Mouse (Mus musculus) left cerebral cortex, postnatal 14 days (tissue): Measurements from ENCODE around the gene BC003965. TPM values are rescaled to one million over a fixed set of nuclear protein-coding genes. Genes with fewer than 3 reads are reported as not detected.
"Not testable (repeated sequence)": the region's sequence is repeated elsewhere in the genome, so short reads cannot be mapped to it uniquely, and the experiment has no call there.

Experiments
- DNase-seq, 2 experiments: peaks; one replicate each; pipeline ENCODE4 v3.0.0; 2021 to 2022; ENCODE audit warnings: low spot score in 2 of 2, mixed read lengths in 1 of 2
- intact Hi-C: fragments of 180-260 bp; cut with DNase I; formaldehyde crosslinking; loops from one replicate; pipeline ENCODE4 v1.15.1; 2025
- total RNA-seq, 2 experiments: library from RNA; stranded (reverse); gene quantifications; 2 replicates each; pipeline ENCODE4 v1.2.3; 2021

Gene BC003965
- total RNA-seq, 2 experiments from 2014 or later, result 18.4 to 20.0 TPM

DNA sequence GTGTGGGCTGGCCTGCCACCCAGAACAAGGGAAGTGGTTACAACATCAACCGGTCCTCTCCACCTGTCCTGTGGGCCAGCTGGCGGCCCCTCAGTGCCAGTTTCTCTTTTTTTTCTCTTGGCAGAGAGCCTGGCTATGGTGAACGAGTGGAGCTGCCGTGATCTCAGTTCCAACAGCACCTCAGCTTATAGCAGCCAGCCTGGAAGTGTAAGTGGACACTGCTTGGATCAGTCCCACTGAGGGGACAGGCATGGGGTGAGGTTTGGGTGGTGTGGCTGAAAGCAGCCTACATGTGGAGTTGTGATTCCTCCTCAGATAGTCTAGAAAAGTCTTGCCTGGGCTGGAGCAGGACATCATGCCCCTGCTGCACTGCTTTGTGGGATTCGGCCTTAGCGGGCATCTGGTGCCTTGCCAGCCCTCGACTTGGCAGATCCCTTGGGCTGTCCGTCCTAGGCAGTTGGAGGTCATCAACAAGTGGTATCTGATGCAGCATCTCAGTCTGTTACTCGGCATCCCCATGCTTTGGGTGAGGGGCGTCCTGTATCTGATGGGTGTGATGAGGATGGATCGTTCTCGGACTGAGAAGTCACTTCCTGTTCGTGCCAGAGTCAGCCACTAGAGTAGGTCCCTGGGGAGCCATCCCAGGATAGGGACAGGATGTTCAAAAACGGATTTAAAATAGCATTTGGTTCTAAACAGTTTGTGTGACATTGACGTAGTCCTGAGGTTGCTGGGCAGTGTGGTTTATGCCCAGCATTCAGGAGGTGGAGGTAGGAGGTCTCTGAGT is 26.5 kb downstream of the BC003965 start:
- intact Hi-C loops, result no loop called here
- DNase-seq, result no peak

DNA sequence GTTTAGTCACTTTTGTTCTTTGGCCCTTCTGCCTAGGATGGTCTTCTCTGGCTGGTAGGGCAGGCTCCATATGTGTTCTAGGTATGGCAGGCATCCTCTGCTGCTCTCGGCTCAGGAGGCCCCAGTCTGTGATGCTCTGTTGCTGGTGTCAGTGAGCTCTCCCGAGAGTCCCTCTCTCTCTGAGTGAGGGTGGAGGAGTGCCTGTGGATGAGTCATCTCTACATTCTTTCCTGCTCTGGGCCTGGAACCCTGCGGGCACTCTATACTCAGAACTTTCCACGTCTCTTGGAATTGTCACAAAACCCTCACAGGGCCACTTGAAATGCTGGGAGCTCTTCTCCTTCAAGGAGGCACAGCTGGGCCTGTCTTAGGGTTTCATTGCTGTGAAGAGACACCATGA is 27.4 kb downstream of the BC003965 start:
- no peak for DNase-seq
- intact Hi-C loops, result no loop called here

DNA sequence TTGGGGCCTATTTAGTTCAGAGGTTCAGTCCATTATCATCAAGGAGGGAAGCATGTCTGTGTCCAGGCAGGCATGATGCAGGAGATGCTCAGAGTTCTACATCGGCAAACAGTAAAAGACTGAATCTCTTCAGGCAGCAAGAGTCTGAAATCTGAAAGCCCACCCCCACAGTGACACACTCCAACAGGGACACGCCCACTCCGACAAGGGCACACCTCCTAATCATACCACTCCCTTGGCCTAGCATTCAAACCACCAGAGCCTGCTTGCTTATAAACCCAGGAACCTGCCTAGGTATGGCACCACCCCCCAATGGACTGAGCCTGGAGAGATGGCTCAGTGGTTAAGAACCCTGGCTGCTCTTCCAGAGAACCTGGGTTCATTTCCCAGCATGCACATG is 31.1 kb downstream of the BC003965 start:
- intact Hi-C loops, result no loop called here
- no peak for DNase-seq

DNA sequence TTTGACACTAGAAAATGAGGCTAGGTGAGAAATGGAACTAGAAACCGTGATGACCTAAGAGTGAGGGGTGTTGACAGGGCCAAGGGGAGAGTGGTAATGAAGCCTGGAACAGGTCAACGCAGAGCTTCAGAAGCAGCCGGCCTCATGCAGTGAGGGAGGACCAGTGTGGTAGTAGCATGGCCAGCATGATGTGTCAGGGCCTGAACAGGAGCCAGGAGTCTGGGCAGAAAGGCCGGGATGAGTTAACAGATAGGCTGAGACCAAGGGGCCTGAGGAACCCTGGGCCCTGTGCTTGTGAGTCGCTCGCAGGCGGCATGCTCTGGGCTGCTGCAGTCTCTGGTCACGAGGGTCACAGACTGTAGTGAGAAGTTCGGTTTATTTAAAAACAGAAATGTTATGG is 34.6 kb downstream of the BC003965 start:
- intact Hi-C loops, result no loop called here
- no peak for DNase-seq

DNA sequence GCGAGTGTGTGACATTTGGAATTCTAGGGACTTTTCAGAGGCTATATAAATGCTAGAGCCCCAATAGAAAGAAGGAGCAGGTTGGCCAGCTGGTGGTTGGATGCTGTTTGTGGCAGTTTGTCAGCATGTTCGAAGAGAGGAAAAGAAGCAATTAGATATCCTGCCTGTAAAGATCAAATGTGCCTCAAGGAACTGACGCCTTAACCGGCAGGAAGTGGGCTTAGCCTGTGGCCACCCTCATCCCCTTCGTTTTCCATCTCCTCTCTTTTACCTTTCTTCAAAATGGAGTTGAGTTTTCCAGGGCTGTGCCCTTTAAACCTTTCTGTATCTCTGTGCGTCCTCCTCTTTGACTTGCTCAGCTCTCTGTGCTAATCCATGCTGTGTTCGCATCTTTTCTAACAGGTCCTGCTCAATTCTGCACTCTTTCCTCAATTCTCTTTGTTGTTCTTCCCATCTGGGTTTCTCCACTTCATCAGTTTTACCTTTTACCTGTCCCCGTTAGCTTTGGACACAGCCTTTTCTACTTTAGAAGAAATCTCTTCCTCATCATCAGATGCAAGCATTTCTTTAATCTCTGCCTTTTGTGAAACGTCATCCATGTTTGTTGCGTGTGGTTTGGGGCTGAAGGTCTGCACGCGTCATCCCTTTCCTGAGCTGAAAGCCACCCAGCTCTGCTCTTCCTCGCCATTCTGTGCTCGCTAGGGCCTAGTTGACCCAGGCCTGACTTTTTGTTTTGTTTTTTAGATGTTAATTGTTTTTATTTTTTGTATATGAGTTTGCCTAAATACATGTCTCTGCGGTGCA is 35.3 kb downstream of the BC003965 start:
- no peak for DNase-seq
- intact Hi-C loops, result no loop called here

DNA sequence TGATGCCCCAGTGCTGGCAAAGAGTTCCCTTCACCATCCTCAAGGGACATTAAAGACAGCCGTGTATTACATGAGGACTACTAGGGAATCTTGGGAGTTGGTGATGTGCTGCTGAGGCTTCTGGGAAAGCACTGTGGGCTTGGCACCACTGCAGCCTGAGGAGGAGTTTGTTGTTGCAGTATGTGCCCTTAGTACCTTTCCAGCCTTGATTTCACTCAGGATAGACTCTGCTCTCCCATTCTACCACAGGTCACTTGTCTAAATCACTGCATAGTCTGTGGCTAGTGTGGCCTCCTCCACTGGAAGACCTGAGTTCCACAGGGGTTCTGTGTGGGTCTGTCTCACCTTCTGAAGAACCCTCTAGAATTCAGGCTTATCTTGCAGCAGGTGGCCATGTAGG is 36.4 kb downstream of the BC003965 start:
- DNase-seq, result no peak
- intact Hi-C loops, result no loop called here

DNA sequence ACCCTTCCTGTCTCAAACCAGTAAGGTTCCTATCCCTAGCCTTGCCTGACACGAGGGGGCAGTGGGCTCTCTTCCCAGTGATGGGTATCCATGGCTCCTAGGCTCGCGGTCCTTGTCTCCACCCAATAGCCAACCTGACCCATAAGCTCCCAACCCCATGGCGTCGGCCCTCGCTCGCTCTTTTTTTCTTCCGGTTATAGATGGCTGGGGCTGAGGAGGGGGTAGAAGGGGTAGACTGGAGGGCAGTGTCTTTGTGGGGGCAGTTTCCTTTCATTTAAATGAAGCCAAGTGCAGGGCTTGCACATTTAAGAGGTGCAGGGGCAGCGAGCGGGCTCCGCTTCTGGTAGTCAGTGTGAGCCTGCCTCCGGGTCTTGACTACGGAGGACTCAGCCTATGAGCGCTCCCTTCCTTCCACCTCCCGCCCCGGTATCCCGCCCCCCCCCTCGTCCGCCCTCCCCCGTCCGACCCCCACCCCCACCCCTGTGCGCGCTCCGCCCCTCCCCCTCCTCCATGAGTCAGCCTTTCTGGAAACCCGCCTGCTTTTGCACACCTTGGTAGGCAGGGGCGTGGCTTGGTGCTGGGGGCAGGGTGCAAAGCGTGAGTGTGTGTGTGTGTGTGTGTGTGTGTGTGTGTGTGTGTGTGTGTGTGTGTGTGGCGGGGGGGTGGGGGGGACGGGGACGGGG is 37.6 kb downstream of the BC003965 start:
- peak; percentile 60 to 67 for DNase-seq
- intact Hi-C loops, result no loop called here

DNA sequence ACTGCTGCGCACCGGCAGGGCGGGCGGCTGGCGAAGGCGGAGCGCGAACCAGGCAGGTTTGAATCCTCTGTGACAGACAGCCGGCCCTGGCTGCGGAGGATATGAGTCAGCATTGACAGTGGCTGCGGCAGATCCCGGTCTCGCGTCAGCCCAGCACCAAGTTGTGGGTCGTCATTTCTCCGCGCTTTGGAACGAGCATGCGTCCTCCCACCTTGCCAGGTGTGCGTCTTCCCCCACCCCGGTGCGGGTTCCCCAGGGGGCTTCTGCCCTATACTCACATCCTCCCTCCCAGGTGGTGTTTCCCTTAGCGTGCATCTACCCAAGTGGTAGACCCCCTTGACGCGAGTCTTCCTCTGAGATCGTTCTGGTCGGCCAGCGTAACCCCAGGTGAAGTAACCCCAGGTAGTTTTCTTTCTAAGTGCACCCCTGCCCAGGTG is 38.2 kb downstream of the BC003965 start:
- intact Hi-C loops, result not testable (repeated sequence)
- peak; percentile 23 to 58 for DNase-seq

DNA sequence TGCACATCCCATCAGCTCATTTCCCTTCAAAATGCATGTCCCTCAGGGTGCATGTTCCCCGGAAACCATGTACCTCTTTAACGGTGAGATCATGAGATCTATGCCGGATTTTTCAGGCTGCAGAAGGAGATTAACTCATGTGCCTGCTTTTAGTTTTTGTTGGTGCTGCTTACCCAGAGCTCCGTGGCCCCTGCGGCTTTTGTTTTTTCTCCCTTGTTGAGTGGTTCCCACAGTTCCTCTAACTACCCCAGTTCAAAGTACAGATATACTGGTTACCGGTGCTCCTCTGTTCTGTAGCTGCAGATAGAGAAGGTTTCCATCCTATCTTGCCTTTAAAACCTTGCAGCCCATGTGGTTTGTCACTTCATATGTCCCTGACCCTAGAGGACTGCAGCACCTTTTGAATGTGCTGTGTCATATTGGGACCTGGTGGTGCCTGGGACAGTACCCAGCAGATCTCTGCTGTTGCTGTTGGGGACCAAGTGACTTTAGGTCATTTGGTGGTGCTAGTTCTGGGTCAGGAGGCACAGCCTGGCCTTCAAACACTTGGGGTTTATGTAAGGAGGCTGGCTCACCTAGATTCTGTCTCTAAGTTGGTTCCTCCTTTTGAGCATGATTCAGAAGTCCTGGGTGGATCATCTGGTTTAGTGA is 38.7 kb downstream of the BC003965 start:
- no peak for DNase-seq
- intact Hi-C loops, result no loop called here

DNA sequence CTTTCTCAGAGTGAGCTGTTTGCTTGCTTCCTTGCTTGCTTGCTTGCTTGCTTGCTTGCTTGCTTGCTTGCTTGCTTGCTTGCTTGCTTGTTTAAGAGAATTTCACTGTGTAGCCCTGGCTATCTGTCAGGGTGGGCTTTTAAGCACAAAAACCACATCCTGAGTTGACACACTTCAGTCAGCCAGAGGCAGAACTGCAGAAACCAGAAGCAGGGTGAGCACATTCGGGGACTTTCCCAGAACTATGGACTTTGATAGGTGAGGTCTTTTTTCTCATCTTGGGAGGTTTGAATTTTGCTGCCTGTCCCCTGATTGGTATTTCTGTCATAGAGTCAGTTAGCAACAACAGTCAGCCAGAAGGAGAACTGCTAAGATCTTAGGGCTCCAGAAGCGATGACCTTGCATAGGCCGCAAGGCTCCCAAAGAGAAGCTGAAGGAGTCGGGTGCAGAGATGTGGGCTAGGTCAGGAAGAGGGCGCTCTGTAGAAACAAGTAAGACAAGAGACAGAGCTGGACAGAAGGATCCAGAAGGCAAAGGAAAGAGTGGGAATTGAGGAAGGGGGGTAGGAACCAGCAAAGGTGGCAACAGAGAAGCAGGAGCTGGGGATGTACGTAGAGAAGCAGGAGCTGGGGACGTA is 40.4 kb downstream of the BC003965 start:
- no peak for DNase-seq
- intact Hi-C loops, result no loop called here

DNA sequence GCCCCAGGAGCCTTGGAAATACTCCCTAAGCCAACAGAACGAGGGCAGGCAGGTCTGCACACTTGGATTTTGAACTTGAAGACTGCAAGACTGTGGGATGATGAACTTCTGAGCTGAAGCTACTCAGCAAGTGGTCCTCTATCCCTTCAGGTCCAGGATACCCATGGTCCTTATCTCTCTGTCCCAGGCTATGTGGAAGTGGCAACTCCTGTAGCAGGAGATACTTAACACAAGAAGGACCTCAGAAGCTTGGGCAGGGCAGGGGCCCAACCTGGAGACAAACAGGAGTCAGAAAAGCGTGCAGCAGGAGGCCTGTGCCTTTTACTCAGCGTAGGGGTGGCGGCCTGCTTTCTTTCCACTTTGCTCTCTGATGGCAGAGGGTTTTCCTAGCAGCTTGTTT is 41.3 kb downstream of the BC003965 start:
- DNase-seq, result no peak
- intact Hi-C loops, result no loop called here

DNA sequence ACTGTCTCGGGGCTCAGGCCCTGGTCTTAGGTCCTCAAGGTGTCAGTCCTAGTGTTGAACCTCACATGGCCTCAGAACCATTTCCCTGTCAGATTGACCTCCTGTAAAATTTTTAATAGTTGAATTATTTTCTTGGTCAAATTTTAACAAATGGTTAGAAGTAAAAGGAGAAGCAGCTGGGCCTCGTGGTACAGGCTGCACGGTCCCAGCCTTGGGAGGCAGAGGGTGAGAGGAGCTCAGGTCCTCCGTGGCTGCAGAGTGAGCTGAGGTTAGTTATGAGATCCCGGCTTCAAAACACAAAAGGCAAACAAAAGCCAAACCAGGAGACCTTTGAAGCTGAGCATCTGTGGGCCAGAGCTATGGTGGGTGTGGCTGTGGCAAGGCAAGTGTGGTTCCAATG is 43.6 kb downstream of the BC003965 start:
- intact Hi-C loops, result no loop called here

DNA sequence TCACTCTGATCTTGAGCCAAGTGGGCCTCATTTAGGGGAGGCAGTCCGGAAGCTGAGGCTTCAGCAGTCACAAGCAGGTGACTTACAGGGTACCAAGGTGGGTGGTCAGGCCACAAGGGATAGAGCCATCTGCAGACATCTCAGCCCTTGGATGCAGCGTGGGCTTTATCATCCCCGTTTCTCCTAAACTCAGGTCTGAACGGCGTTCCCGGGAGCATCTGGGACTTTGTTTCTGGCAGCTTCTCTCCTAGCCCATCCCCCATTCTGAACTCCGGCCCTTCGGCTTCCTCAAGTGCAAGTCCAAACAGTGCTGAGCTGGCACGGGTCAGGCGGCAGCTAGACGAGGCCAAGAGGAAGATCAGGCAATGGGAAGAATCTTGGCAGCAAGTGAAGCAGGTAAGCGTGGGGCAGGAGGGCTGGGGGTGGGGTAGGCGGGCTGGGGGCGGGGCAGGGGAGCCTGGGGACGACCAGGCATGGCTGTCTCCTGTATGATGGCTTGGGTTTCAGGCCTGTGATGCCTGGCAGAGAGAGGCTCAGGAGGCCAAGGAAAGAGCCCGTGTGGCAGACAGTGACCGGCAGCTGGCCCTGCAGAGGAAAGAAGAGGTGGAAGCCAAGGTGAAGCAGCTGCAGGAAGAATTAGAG is 45.8 kb downstream of the BC003965 start:
- DNase-seq, intact Hi-C loops: not testable (repeated sequence)

More for the DNA sequence above, 43.6 kb downstream of the BC003965 start:
- DNase-seq, result no peak

DNA sequence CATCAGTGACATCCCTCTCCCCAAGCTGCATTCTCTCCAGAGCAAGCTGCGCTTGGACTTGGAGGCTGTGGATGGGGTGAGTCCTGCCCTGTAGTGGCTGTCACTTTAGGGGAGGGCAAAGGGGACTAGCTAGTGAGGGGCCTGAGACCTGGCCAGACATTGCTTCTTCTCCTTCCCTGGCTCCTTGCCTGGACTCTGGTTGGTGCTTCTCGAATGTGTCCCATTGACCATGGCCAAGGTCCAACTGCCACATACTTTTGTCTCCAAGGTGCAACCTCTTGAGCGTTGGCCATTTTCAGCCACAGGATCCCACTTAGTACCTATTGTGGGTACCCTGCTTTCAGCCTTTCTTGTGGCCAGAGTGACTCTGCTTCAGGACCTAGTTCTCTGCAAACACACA is 46.3 kb downstream of the BC003965 start:
- intact Hi-C loops, result no loop called here
- DNase-seq, result no peak

DNA sequence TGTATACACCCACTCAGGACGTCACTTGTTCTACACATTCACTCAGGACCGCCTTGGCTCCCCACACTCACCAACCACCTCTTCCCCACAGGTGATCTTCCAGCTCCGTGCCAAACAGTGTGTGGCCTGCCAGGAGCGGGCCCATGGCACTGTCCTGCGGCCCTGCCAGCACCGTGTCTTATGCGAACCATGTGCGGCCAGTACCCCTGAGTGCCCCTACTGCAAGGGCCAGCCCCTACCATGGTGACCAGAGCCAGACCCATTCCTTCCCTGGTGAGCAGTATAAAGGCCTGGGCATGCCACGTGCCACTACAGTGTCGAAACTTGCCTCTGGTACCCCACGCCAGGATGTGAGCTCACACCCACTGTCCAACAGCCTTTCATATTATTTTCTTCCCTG is 47.3 kb downstream of the BC003965 start:
- intact Hi-C loops, DNase-seq: not testable (repeated sequence)

DNA sequence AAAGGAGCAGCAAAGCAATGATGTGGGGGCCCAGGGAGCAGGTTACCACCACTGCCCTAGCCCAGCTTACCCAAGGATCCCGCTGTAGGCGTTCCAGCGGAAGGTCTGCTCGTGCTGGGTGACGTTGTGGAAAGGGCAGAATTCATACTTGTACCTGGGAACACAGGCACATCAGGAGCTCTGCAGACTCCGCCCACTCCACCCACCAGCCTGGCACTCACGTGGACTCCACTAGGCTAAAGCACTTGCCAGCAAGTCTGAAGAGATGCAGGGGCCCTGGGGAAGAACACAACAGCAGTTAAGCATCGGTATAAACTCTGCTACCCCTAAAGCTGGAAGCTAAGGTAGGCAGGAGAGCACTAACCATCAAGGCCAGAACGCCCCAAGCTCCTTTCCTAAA is 51.3 kb downstream of the BC003965 start:
- peak in 1 of 2 experiments; percentile 39 for DNase-seq
- intact Hi-C loops, result no loop called here
